Mouse (Mus musculus) heart, embryonic 12.5 days (tissue): ENCODE results near the gene Defb23. TPM values are rescaled to one million over a fixed set of nuclear protein-coding genes. Genes with fewer than 3 reads are reported as not detected.

Source experiments
- ATAC-seq: fragments of 200-750 bp; cut with Nextera tagmentation; 2 replicates; pipeline ENCODE4 v1.8.0; 2017; ENCODE audit warnings: moderate TSS enrichment, moderate library complexity; ENCODE audit not compliant: insufficient number of reproducible peaks, low FRiP score
- H3K27ac ChIP-seq: fragments of 300-500 bp; sonication (generic); 2 replicates; pipeline ENCODE4 v1.5.1; 2016; ENCODE audit warnings: mild to moderate bottlenecking, moderate library complexity; ENCODE audit not compliant: poor library complexity, severe bottlenecking
- H3K27me3 ChIP-seq: fragments of 300-500 bp; sonication (generic); replicated peaks from 2 replicates; pipeline ENCODE4 v1.6.1; 2016; ENCODE audit warnings: mild to moderate bottlenecking, moderate library complexity
- H3K36me3 ChIP-seq: fragments of 300-500 bp; sonication (generic); 2 replicates; pipeline ENCODE4 v1.6.1; 2016; ENCODE audit warnings: mild to moderate bottlenecking, moderate library complexity
- H3K4me1 ChIP-seq: fragments of 300-500 bp; sonication (generic); replicated peaks from 2 replicates; pipeline ENCODE4 v1.6.1; 2016; ENCODE audit warnings: mild to moderate bottlenecking
- H3K4me2 ChIP-seq: fragments of 300-500 bp; sonication (generic); 2 replicates; pipeline ENCODE4 v1.6.1; 2016; ENCODE audit warnings: mild to moderate bottlenecking, moderate library complexity
- H3K4me3 ChIP-seq: fragments of 300-500 bp; sonication (generic); 2 replicates; pipeline ENCODE4 v1.5.1; 2016; ENCODE audit warnings: mild to moderate bottlenecking
- H3K9ac ChIP-seq: fragments of 300-500 bp; sonication (generic); 2 replicates; pipeline ENCODE4 v1.6.1; 2016; ENCODE audit warnings: mild to moderate bottlenecking, moderate library complexity
- H3K9me3 ChIP-seq: fragments of 300-500 bp; sonication (generic); replicated peaks from 2 replicates; pipeline ENCODE4 v1.6.1; 2016; ENCODE audit warnings: mild to moderate bottlenecking, moderate library complexity
- WGBS: fragments of 180-500 bp; shearing (Covaris S2); methylation state at CpG from one replicate; pipeline ENCODE4 v1.1.7; 2016; 5-methylcytosine and 5-hydroxymethylcytosine counted together
- polyA plus RNA-seq: library from polyadenylated mRNA; unstranded; fragments of >200 nt; fragmentation: Nextera tagmentation; extraction: Ambion mirVana; gene quantifications from 2 replicates; pipeline ENCODE4 v1.2.1, GENCODE M21; 2016

Gene Defb23
- polyA plus RNA-seq, 1 experiment from 2014 or later: not detected

GRCm38 (mm10) chr2:152412526-152413157, 51.8 kb downstream of the Defb23 start:
- Histone ChIP-seq H3K4me2 (peak overlapping the region; percentile 100), H3K27me3 (no peaks in the 10 kb centered on the region), H3K4me3 (peak overlapping the region; percentile 78), H3K27ac (peak overlapping the region; percentile 99), H3K4me1 (peaks cover 42% of the 10 kb centered on the region), H3K9me3 (peaks cover 7% of the 10 kb centered on the region; the same call in 1 of the 2 replicates), H3K36me3 (peaks cover 4% of the 10 kb centered on the region; the same call in 1 of the 2 replicates), H3K9ac (peak overlapping the region; percentile 98)
- ATAC-seq: no peak
- WGBS: 3% methylated on average over 15 of the region's 15 CpGs

GRCm38 (mm10) chr2:152411471-152411870, 52.9 kb downstream of the Defb23 start:
- WGBS: 8% methylated on average over 7 of the region's 7 CpGs
- H3K36me3 ChIP-seq: peaks cover 4% of the 10 kb centered on the region; the same call in 1 of the 2 replicates
- H3K4me3 ChIP-seq: peak overlapping the region; percentile 78
- peak overlapping the region; percentile 98 for H3K9ac ChIP-seq
- peak overlapping the region; percentile 100 for H3K4me2 ChIP-seq
- H3K9me3 ChIP-seq: peaks cover 7% of the 10 kb centered on the region; the same call in 1 of the 2 replicates
- H3K27ac ChIP-seq: peak overlapping the region; percentile 99
- ATAC-seq: no peak
- no peaks in the 10 kb centered on the region for H3K27me3 ChIP-seq
- H3K4me1 ChIP-seq: peaks cover 44% of the 10 kb centered on the region

GRCm38 (mm10) chr2:152410971-152411371, 53.4 kb downstream of the Defb23 start:
- peak; percentile 58 for ATAC-seq
- H3K4me2 ChIP-seq: peak overlapping the region; percentile 100
- peak overlapping the region; percentile 99 for H3K27ac ChIP-seq
- peak overlapping the region; percentile 78 for H3K4me3 ChIP-seq
- H3K27me3 ChIP-seq: no peaks in the 10 kb centered on the region
- H3K4me1 ChIP-seq: peaks cover 47% of the 10 kb centered on the region
- under 1% methylated on average over 15 of the region's 15 CpGs for WGBS
- H3K9ac ChIP-seq: peak overlapping the region; percentile 98
- H3K9me3 ChIP-seq: peaks cover 3% of the 10 kb centered on the region; the same call in 1 of the 2 replicates
- H3K36me3 ChIP-seq: peaks cover 4% of the 10 kb centered on the region; the same call in 1 of the 2 replicates

- no peak overlapping the region for H3K4me2 ChIP-seq
- no peak overlapping the region for H3K4me3 ChIP-seq
- ATAC-seq: no peak
- H3K4me1 ChIP-seq: peaks cover 44% of the 10 kb centered on the region
- no peak overlapping the region; the same call in 1 of the 2 replicates for H3K9ac ChIP-seq
- 68% methylated on average over 6 of the region's 6 CpGs for WGBS
- H3K27me3 ChIP-seq: no peaks in the 10 kb centered on the region
- H3K9me3 ChIP-seq: no peaks in the 10 kb centered on the region
- H3K27ac ChIP-seq: peak overlapping the region; percentile 99
- H3K36me3 ChIP-seq: peaks cover 4% of the 10 kb centered on the region; the same call in 1 of the 2 replicates
These were observed 54.6 kb downstream of the Defb23 start for GRCm38 (mm10) chr2:152409781-152410180.

Other genes with a start within 250 kb of the Defb23 start
- gene Csnk2a1, start 237.8 kb downstream of the Defb23 start, polyA plus RNA-seq: 63.2 and 69.2 TPM in 2 replicates
- gene Tbc1d20, start 170.8 kb downstream of the Defb23 start, polyA plus RNA-seq: 33.6 and 37.5 TPM in 2 replicates
- gene Rbck1, start 132.0 kb downstream of the Defb23 start, polyA plus RNA-seq: 65.3 and 68.9 TPM in 2 replicates
- gene Trib3, start 120.6 kb downstream of the Defb23 start, polyA plus RNA-seq: 8.5 and 10.1 TPM in 2 replicates
- gene Nrsn2, start 88.0 kb downstream of the Defb23 start, polyA plus RNA-seq: 3.4 and 3.8 TPM in 2 replicates
- 11.5 TPM in 2 replicates for gene Sox12, start 66.6 kb downstream of the Defb23 start, polyA plus RNA-seq
- 61.4 and 64.9 TPM in 2 replicates for gene Zcchc3, start 49.6 kb downstream of the Defb23 start, polyA plus RNA-seq
- gene 6820408C15Rik, start 49.0 kb downstream of the Defb23 start, polyA plus RNA-seq: 1.7 and 2.1 TPM in 2 replicates
- not detected in 2 replicates for gene Defb20, start 12.4 kb upstream of the Defb23 start, polyA plus RNA-seq
- gene Defb22, start 25.5 kb upstream of the Defb23 start, polyA plus RNA-seq: not detected in 2 replicates
- not detected in 2 replicates for gene Defb26, start 47.1 kb upstream of the Defb23 start, polyA plus RNA-seq
- not detected in 2 replicates for gene Defb28, start 53.6 kb upstream of the Defb23 start, polyA plus RNA-seq
- not detected in 2 replicates for gene Defb29, start 75.5 kb upstream of the Defb23 start, polyA plus RNA-seq
- gene Gm17416, start 104.7 kb upstream of the Defb23 start, polyA plus RNA-seq: not detected in 2 replicates
- not detected in 2 replicates for gene Defb21, start 108.1 kb upstream of the Defb23 start, polyA plus RNA-seq
- gene Defb19, start 115.7 kb upstream of the Defb23 start, polyA plus RNA-seq: 0.88 and 0.98 TPM in 2 replicates
- not detected in 2 replicates for gene Defb45, start 134.8 kb upstream of the Defb23 start, polyA plus RNA-seq
- not detected in 2 replicates for gene Defb36, start 139.7 kb upstream of the Defb23 start, polyA plus RNA-seq
- not detected in 2 replicates for gene Defb25, start 158.4 kb upstream of the Defb23 start, polyA plus RNA-seq
- 9.5 and 10.1 TPM in 2 replicates for gene Rem1, start 162.3 kb upstream of the Defb23 start, polyA plus RNA-seq
- gene H13, start 204.8 kb upstream of the Defb23 start, polyA plus RNA-seq: 87.5 and 91.9 TPM in 2 replicates
- gene Mcts2, start 222.4 kb upstream of the Defb23 start, polyA plus RNA-seq: 23.1 and 25.2 TPM in 2 replicates